Mouse (Mus musculus) hematopoietic stem cell, adult 5-6 weeks (primary cell): Measurements from ENCODE around the gene Phpt1. TPM values are rescaled to one million over a fixed set of nuclear protein-coding genes. Genes with fewer than 3 reads are reported as not detected.
"Not testable (repeated sequence)": the region's sequence is repeated elsewhere in the genome, so short reads cannot be mapped to it uniquely, and the experiment has no call there.

Source experiments
- ATAC-seq, 2 experiments: fragments of 125-278 bp in 1 of 2; replicated peaks in 1 of 2; 2 replicates each; pipeline ENCODE4 v1.8.0; 2016 to 2017; ENCODE audit warnings: inconsistent platforms in 2 of 2, mild to moderate bottlenecking in 2 of 2, moderate number of reproducible peaks in 2 of 2, low read depth in 1 of 2, moderate TSS enrichment in 1 of 2; ENCODE audit not compliant: low FRiP score in 2 of 2, poor library complexity in 2 of 2, severe bottlenecking in 2 of 2, insufficient read depth in 1 of 2, low TSS enrichment in 1 of 2
- total RNA-seq: library from RNA; stranded (forward); fragments of 172-1452, 232-1000 nt; gene quantifications from 2 replicates; pipeline ENCODE4 v1.2.3, GENCODE M21; 2017

The Phpt1 gene
- total RNA-seq, 1 experiment from 2014 or later: 27.8 TPM

DNA sequence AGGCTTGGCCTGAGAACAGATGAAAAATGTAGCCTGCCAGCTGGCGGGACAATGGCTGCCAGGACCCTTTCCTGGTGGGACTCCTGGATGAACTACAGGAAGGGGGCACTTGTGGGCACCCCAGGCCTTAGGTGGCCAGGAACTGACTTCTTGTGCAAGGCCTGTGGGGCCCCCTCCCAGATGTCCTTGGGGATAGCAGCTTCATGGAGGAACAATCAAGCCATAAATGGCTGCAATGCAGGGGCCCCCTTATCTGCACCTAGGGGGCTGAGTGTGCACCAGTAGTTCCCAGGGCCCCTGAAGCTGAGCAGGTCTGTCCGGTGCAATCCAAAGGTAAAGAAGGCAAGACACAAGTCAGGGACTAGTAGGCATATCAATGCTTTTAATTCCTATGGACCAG is 2.0 kb downstream of the Phpt1 start:
- ATAC-seq: no peak

DNA sequence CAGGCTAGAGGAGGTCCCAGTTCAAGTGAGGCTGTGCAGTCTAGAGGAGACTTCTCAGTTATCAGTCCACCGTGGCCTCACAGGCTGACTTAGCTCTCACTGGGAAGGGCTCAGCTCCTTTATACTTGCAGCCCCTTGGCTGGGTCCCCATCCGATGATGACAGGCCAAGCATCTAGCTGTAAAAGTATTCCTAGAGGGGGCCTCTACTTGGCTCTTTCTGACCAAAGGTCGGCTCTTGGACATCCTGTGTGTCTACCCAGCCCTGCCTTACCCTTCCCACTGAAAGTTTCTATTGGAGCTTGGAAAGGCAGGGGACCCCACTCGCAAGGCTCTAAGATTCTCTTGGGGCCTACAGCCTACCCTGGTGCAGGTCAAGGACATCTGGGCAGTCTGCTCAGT is 3.8 kb downstream of the Phpt1 start:
- no peak for ATAC-seq

DNA sequence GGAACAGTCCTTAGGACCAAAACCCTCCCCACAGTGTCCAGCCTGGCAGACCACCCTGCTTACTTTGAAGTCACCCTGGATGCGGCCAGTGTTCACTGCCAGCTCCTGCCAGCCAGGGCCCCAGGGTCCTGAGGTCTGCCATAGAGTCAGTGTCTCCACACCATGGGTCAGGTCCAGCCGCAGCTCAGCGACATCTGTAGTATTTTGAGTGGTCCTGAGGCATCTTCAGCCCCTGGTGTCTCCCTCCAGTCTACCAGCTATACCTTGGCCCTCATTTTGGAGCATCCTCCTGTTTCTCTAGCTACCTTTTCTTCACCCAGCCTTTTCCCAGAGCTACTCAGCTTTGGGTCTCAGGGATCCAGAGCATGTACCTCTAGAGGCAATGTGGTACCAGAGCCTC is 5.7 kb downstream of the Phpt1 start:
- ATAC-seq: no peak

DNA sequence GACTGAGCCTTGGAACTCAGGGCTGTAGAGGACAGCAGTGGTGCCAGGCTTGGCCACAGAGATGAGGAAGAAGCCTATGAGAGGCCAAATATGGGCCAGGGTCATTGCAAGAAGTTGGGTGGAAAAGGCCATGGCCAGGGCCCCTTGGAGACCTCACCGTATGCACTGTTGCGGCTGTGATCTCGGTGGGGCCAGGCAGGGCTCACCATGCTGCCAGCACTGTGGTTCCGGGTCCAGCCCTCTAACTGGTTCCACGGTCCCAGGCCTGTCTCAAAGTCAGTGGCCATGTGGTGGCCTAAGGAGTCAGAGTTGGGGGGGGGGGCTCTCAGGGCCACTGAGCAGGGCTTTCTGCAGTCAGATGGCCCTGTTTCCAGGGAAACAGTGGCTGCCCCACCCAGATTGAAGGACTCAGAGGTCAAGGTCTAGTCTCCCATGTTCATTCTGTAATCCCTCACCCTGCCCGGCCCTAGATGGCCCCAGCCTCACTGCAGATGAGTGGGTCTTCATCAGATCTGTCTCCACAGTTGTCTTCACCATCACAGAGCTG is 6.5 kb downstream of the Phpt1 start:
- no peak for ATAC-seq

DNA sequence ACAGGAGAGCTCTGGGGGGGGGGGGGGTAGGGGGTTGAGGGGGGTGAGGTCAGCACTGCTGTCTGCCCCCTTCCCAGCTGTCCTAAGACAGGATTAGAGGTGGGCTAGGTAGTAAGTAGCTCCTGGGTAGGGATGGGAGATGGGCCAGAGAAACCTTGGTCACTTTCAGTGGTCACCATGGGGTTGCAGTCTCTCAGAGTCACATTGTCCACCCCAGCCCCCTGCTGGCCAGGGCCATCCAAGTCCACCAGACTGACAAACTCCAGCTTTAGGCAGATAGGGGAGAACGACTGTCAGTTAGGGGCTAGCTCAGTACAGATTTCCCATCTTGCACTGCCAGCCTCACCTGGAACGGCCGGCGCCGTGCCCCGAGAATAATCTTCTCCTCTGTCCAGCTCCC is 8.5 kb downstream of the Phpt1 start:
- ATAC-seq: no peak

DNA sequence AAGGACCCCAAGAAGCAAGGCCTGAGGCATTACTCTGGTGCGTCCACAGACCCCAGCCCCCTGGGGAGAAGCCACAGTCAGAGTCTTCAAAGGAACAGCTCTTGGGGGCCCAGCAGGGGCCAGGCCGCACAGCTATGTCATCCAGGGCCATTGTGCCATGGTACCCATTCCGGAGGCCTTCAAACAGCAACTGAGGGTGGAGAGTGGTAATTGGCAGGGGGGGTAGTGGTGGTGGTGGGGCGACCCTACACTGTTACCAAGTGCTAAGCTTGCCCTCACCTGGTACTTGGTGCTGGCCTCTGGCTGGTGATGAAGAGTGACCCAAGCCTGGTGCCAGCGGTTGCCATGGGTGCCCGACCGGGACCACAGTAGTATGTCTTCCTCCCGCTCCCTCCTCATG is 9.3 kb downstream of the Phpt1 start:
- no peak for ATAC-seq

DNA sequence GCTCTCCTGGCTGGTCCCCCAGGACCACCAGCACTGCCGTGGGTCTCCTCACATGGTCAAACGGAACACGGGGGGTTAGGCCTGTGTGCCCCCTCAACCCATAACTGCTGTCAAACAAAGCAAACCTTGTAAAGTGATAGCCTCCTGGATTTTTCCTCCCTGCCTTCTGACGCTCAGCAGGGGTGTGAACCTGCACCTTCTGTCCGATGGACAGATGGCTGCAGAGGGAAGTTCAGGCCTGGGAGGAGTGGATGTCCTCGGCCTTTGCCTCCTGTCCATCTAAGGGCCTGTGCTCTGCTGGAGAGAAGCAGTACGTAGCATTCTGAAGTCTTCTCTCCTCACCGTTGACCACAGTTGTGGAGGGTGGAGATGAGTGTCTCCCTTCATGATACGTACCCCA is 13.1 kb downstream of the Phpt1 start:
- no peak for ATAC-seq

DNA sequence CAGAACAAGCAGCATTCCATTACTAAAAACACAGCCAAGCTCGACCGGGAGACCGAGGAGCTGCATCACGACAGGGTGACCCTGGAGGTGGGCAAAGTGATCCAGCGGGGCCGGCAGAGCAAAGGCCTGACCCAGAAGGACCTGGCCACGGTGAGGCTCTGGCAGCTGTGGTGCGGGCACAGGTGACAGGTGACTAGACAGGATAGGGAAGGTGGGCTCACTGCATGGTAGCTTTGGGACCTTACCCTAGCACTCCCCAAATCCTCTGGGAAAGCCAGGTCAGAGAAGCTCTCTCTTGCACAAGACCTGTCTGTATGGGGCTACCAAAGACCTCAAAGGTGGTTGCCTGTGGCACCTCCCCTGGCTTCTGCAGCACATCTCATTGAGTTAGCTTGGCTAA is 14.5 kb downstream of the Phpt1 start:
- no peak for ATAC-seq

DNA sequence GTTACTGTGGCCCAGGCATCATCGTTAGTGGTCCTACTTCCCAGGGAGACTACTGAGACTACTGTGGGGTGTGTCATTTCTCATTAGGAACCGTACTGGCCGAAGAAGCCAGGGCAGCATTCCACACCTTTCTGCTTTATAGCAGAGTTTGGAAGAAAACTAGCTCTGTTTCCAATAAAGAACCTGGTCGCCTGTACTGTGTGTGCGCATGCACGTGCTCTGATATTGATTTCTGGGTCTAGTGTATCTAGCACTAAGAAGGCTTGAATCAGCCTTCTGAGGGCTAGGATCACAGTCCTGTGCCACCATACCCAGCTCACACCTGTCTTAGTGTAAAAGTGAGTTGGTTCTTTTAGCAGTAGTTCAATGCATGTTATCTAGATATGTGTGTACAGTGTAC is 16.2 kb downstream of the Phpt1 start:
- no peak for ATAC-seq

DNA sequence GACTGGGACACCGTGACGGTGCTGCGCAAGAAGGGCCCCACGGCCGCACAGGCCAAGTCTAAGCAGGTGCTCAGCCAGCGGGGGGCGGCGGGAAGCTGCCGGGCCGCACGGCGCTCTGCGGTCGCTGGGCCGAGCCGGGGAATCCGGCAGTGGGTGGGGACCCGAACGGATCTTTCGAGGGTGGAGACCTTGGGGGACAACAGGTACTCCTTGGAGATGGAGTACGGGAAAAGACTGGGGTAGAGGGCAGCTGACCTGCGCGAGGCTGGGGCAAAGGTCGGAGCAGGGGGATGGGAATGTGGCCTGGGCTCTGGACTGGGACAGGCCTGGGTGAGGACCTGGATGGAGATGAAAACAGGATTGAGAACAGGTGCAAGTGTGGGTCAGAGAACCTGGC is 17.1 kb downstream of the Phpt1 start:
- no peak for ATAC-seq

DNA sequence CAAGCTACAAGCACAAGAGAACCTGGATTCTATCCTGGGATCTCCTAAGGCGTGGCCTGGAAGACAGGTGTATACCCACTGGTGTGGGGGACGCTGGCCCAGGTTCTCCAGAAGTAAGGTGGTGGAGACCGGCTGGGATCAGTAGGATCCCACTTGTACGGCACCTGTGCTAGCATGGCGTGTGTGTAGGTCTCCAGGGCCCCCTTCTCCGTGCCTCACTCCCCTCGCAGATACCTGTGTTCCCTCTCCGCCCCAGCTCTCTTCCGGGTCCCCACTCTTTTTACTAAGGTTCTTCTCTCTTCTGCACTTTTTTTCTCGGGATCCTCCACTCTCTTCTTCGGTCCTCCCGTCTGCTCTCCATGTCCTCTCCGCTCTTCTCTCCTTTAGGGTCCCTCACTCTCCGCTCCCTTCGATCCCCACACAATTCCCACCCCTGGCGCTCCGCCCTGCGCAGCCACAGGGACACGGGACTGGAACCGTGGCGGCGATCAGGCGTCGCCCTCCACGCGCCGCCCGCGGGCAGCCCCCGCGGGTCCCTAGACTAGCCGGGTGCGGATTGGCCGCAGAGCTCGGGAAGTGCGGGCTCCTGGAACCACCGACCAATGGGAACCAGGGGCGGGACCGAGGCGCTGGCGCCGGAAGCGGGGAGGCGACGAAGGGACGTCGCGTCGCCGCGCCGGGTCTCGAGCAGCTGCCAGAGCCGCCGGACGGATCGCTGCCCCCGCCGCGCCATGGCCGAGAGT is 17.6 kb downstream of the Phpt1 start, which contains the start of gene Edf1:
Edf1 (plus strand) TSS at position 627 of the 743 bp plus-strand sequence.
- peak; percentile 96 to 98 for ATAC-seq

DNA sequence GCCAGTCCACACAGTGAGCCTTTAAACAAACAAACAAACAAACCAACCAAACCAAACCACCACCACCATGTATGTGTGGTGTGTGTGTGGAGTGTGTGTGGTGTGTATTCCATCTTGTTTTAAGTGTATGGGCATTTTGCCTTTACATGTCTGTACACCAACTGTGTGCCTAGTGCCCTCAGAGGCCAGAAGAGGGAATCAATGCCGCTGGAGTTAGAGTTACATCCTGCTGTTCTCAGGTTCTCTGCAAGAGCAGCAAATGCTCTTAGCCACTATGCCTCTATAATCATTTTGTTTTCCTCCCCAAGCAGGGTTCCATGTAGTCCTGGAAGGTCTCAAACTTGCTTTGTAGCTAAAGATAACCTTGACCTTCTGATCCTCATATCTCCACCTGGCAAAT is 18.7 kb downstream of the Phpt1 start:
- no peak for ATAC-seq

DNA sequence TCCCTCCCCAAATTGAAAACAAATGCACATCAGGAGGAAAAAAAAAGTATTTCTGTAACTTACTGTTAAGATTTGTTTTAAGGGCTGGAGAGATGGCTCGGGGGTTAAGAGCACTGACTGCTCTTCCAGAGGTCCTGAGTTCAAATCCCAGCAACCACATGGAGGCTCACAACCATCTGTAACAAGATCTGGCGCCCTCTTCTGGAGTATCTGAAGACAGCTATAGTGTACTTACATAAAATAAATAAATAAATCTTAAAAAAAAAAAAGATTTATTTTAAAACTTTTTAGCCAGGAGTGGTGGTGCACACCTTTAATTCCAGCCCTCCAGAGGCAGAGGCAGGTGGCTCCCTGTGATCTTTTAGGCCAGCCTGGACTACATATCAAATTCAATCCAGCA is 19.5 kb downstream of the Phpt1 start:
- ATAC-seq: not testable (repeated sequence)

DNA sequence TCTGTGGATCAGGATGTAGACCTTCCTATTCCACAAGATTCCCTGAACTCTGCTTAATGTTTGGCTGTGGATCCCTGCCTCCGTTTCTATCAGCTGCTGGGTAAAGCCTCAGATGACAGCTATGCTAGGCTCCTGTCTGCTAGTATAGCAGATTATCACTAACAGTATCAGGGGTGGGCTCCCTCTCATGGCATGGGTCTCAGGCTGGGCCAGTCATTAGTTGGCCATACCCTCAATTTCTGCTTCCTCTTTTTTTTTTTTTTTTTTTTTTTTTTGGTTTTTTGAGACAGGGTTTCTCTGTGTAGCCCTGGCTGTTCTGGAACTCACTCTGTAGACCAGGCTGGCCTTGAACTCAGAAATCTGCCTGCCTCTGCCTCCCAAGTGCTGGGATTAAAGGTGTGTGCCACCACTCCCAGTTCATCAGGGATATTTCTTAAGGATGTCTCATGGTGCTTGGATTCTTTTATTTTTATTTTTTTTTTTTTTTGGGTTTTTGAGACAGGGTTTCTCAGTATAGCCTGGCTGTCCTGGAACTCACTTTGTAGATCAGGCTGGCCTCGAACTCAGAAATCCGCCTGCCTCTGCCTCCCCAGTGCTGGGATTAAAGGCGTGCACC is 21.7 kb downstream of the Phpt1 start:
- ATAC-seq: not testable (repeated sequence)

DNA sequence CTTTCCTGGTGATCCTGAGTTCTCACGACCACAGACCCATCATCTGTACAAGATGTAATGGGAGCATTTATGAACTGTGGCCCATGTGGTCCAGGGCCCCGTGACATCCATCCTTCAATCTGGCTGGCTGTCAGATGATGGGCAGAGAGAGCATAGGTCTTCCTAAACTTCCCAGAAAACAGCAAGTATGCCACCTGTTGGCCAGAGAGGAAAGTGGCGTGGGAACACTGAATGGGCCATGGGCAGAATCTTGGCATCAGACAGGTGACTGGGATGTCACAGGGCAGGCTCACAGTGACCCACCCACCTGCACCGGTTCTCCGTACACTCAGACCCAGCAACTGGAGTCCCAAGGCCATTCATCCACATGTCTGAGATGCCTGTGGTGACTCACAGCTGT is 23.8 kb downstream of the Phpt1 start:
- 0 out of 4 replicates have a peak, but pooled peaks of 1 of the 2 experiments have one; percentile 16 for ATAC-seq

DNA sequence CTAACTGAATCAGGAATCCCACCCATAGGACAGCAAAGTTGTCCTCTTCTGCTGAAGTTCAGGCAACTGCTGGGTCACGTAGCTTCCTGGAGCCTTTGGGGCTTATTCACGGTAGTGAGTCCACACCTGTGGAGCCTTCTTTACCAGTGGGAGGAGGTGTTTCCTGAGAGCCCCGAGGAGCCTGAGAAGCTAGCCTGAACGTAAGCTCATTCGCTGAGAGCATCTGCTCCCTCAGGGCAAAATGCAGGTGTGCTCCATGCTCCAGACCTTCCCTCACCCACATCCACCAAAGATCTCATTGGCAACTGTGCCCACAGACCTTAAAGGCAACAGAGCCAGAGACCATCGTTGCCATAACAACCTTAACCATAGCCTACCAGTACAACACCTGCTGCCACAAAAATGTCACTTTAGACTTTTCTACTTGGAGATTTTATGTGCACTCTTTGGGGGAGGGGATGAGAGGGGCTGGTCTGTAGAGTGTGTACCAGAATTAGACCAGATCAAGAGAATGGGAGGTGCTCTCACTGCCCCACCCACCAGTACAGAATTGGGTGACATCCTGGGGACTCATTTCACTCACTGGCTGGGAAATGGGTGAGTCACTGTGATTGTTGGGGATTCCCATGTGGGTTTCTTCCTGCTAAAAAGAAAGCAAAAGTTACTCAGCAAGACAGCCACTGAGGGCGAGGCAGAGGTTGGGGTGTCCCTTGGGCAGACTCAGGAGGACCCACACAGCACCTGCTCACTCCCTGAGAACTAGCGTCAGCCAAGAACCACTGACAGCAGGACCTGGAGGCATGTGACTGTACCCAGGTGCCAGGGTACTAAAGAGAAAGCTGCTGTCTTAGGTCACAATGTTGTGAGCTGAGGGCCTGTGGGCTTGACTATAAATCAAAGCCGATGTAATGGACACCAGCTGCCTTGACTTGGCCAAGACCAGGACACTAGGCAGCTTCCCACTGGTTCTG is 25.7 kb downstream of the Phpt1 start:
- ATAC-seq: peak in 1 of 2 experiments; percentile 12; a peak in 1 of 4 replicates

DNA sequence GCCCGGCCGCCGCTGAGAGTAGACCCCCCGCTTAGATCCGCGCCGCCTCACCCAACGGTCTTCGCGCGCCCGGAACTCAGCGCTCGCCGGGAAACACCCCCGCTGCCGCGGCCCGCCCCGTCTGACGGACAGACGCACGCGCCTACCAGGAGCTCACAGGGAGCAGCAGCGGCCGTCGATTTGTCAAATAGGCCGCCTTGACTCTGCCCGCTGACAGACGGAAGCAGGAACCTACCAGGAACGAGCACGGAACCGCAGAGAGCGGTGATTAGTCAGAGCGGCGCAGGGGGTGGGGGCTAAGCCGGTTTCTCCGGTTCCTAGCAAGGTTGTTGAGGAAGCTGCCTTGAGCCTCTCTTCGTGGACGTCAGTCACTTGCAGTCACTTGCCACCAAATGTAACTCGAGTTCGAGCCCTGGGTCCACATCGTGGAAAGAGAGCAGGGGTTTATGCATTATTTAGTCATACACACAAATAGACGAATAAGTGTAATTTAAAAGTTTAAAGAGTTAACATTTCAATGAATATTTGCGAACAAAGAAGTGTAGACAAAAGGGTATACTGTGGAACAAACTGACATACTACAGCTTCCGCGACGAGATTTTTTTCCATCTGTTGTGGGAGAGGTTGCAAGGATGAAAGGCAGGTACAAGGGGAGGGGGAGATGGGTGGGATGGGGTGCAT is 28.1 kb downstream of the Phpt1 start, which contains the start of gene Traf2:
Traf2 (minus strand) TSS at position 130 of the 681 bp plus-strand sequence.
- peak; percentile 98 for ATAC-seq
